Mouse (Mus musculus): ENCODE measurements around the gene Ezh1.

Gene Ezh1

DNA sequence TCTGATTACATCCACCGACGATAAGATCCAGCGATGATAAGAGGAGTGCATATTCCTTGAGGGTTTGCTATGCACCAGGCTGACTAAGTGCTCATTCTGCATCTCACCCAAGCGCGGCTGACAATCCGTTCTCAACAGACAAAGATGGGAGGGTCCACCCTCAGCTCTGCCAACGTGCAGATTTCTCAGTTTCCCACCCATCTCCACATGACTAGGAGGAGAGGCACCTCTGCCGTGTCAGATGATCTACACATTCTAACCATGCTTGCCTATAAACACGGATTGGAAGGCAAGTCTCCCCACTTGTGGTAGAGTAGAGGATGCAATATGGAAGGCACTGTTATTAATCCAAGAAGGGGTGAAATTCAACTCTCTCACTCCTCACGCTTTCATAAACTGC is 77.5 kb downstream of the Ezh1 start:
- DNase-seq (ENCODE audit: low read depth, low spot score) = no peak

DNA sequence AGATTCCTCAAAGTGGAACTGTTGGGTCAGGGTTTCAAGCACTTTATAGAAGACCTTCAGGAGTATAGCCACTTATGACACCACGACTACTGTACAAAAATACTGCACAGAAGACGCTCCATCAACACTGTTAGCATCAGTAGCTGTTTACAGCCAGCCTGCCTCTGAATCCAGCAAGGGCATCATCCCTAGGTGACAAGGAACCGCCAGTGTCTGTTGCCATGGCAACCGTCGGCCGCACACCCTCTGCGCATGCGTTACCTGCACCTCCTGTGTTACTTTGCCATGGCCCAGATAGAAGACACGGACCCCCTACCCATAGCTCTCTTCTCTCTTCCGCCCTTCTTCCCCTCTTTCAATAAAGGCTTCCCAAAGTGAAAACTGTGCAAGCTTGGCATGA is 79.9 kb downstream of the Ezh1 start:
- no peak for DNase-seq (ENCODE audit: low read depth, low spot score)

DNA sequence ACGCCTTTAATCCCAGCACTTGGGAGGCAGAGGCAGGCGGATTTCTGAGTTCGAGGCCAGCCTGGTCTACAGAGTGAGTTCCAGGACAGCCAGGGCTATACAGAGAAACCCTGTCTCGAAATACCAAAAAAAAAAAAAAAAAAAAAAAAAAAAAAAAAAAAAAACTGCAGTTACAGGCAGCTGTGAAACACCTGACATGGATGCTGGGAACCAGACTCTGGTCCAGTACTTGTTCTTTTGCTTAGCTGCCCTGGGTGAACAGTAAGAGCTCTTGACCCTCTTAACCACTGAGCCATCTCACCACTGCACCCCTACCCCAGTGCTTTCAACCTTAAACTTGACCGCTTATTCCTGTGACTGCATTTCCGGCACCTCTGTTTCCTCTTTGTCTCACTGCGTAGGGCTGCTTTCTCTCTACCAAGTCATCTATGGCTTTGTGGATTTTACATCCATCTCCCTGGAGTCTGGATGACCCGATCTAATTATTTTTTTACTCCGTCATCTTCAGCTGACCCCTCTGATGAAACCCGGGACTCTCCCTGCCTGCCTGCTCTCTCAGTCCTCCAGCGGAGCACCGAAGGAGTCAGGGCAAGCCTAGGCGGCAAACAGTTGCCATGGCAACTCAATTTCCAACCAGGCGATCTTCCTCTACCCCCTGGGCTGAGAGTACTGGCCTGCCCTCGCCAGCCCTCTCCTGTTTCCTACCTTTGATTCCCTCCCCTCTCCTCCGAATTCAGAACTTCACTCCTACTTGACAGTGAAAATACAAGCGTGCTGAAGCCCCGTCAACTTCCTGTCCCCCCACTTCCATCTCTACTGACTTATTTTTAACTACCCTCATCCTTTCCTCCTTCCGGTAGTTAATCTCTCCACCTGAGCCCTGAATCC is 82.7 kb downstream of the Ezh1 start:
- no peak for DNase-seq (ENCODE audit: low read depth, low spot score)

DNA sequence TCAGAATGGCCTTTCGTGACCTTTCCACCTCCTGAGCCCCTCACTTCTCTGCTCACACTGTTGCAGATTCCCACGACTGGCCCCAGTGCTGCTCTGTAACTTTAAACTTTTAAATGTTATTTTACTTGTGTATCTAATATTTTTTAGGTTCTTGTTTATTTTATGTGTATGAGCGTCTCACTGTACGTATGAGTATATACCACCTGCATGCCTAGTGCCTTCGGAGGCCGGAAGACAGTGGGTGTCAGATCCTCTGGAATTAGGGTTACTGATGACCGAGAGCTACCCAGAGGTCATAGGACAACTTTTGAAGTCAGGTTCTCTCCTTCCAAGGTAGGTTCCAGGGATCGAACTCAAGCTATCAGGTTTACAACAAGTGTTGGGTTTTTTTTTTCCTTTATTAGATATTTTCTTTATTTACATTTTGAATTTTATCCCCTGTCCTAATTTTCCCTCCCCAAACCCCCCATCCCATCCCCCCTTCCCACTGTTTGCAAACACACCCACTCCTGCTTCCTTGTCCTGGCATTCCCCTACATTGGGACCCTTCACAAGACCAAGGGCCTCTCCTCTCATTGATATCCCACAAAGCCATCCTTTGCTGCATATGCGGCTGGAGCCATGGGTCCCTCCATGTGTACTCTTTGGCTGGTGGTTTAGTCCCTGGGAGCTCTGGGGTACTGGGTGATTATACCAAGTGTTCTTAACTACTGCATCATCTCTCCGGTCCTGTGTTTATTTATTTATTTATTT is 83.9 kb downstream of the Ezh1 start:
- DNase-seq (ENCODE audit: low read depth, low spot score) = no peak
